Mouse (Mus musculus) forebrain, embryonic 16.5 days (tissue): ENCODE measurements at regions not wholly inside any gene's neighbourhood (a gene's known extent, or its start where the extent isn't known, plus 50 kb on each side); places are given as distances from the start of the nearest gene placed in this dataset.

ENCODE experiments used
- ATAC-seq: fragments of 200-750 bp; cut with Nextera tagmentation; 2 replicates; pipeline ENCODE4 v1.8.0; 2017; ENCODE audit warnings: mild to moderate bottlenecking, moderate library complexity
- H3K27ac ChIP-seq: fragments of 300-500 bp; sonication (generic); 2 replicates; pipeline ENCODE4 v1.5.1; 2014; ENCODE audit warnings: low read length, control low read depth
- H3K27me3 ChIP-seq: fragments of 300-500 bp; sonication (generic); replicated peaks from 2 replicates; pipeline ENCODE4 v1.6.1; 2014; ENCODE audit warnings: low read length; ENCODE audit not compliant: control insufficient read depth, insufficient read depth
- H3K36me3 ChIP-seq: fragments of 300-500 bp; sonication (generic); 2 replicates; pipeline ENCODE4 v1.6.1; 2014; ENCODE audit not compliant: control insufficient read depth, insufficient read depth
- H3K4me1 ChIP-seq: fragments of 300-500 bp; sonication (generic); replicated peaks from 2 replicates; pipeline ENCODE4 v1.6.1; 2014; ENCODE audit warnings: low read length; ENCODE audit not compliant: control insufficient read depth, insufficient read depth
- H3K4me2 ChIP-seq: fragments of 300-500 bp; sonication (generic); 2 replicates; pipeline ENCODE4 v1.6.1; 2014; ENCODE audit warnings: mild to moderate bottlenecking, low read length, control low read depth
- H3K4me3 ChIP-seq: fragments of 300-500 bp; sonication (generic); replicated peaks from 2 replicates; pipeline ENCODE4 v1.5.1; 2014; ENCODE audit warnings: mild to moderate bottlenecking, low read length, control low read depth
- H3K9ac ChIP-seq: fragments of 300-500 bp; sonication (generic); replicated peaks from 2 replicates; pipeline ENCODE4 v1.6.1; 2014; ENCODE audit warnings: low read depth, low read length, control low read depth
- H3K9me3 ChIP-seq: fragments of 300-500 bp; sonication (generic); 2 replicates; pipeline ENCODE4 v1.6.1; 2016; ENCODE audit warnings: low read length; ENCODE audit not compliant: control insufficient read depth
- WGBS: fragments of 180-500 bp; shearing (Covaris S2); extraction: QIAGEN DNeasy Blood & Tissue Kit; methylation state at CpG from one replicate; pipeline ENCODE4 v1.1.7; 2014; 5-methylcytosine and 5-hydroxymethylcytosine counted together

DNA sequence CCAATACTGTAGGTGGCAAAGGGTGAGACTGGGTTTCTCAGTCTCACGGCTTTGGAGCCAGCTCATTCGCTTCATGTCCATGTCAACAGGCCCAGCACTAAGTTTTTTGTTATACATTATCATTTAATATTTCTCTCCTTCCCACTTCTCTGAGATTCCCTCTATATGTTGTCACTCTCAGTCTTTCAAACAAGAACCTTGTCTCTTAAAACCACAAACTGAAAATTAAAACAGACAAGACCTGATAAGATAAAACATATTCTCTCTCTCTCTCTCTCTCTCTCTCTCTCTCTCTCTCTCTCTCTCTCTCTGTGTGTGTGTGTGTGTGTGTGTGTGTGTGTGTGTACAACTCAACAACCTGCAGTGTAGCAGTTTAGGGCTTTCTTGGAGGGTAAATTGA is 295.2 kb upstream of the Nrxn1 start:
- H3K36me3 ChIP-seq = no peaks in the 10 kb centered on the region
- H3K4me3 ChIP-seq = no peak overlapping the region
- ATAC-seq = no peak
- 92% methylated on average over 2 of the region's 2 CpGs for WGBS
- H3K4me1 ChIP-seq = no peaks in the 10 kb centered on the region
- no peak overlapping the region for H3K9ac ChIP-seq
- no peak overlapping the region for H3K27ac ChIP-seq
- H3K9me3 ChIP-seq = no peaks in the 10 kb centered on the region
- H3K27me3 ChIP-seq = no peaks in the 10 kb centered on the region
- H3K4me2 ChIP-seq = no peak overlapping the region

DNA sequence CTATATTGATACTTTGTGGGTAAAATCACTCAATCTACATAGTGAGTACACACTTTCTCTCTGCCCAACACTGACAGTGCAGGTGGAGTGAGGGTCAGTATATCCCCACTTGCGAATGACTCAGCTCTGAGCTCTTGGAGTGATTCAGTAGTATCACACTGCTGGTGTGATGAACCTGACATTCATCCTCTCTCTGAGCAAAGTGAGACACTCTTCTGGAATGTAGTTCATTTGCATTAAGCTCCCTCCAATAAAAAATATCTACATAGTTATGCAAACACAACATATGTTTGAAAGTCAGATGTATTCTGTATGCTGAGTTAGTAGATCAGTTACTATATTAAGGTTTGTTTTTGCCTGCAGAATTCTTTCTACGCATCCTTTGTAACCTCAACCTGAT is 293.1 kb upstream of the Nrxn1 start:
- H3K9ac ChIP-seq = no peak overlapping the region
- WGBS = 84% methylated on average over 2 of the region's 2 CpGs
- no peak for ATAC-seq
- H3K9me3 ChIP-seq = no peaks in the 10 kb centered on the region
- no peaks in the 10 kb centered on the region for H3K27me3 ChIP-seq
- no peak overlapping the region for H3K27ac ChIP-seq
- no peaks in the 10 kb centered on the region for H3K4me1 ChIP-seq
- no peak overlapping the region for H3K4me2 ChIP-seq
- H3K36me3 ChIP-seq = no peaks in the 10 kb centered on the region
- H3K4me3 ChIP-seq = no peak overlapping the region

DNA sequence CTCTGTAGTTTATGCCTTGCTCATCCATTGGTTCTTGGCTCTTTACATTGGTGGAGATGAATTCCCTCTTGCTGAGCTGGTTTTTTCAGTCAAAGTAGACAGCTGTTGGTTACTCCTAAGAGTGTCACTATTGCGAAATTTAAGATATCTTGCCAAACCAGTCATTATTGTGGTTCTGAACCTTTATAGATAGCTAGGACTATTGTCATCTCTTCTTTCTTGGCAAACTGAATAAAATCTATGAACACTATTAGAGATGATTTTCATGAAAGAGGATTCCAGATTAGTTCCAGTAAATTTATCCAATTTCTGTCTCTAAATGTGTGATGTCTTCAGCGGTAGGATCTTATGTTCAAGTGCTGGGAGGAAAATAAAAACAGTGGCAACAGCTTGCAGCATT is 275.3 kb upstream of the Nrxn1 start:
- no peak overlapping the region for H3K9ac ChIP-seq
- 89% methylated on average over 2 of the region's 2 CpGs for WGBS
- no peaks in the 10 kb centered on the region for H3K9me3 ChIP-seq
- H3K27me3 ChIP-seq = no peaks in the 10 kb centered on the region
- H3K4me1 ChIP-seq = no peaks in the 10 kb centered on the region
- no peak overlapping the region for H3K4me2 ChIP-seq
- no peak overlapping the region for H3K27ac ChIP-seq
- H3K36me3 ChIP-seq = no peaks in the 10 kb centered on the region
- H3K4me3 ChIP-seq = no peak overlapping the region
- no peak for ATAC-seq

DNA sequence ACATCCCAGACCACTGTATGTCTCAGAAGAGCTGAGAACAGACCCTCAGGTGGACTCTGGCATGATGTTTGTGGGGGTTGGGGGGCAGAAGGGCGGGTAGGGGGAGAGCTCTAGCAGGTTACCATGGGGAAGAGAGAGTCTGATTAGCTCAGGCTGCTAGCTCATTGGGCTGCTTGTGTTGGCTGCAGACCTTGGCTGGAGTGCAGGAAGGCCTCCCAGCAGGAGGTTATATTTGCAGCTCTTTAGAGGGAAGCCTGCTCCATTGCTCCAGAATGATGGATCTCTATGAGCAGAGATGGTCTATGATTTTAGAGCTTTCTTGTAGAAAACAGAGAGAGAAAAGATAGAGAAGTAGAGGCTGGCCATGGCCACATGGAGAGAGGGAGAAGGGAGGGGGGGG is 268.4 kb upstream of the Nrxn1 start:
- no peak overlapping the region for H3K4me2 ChIP-seq
- 58% methylated on average over 1 of the region's 1 CpGs for WGBS
- no peaks in the 10 kb centered on the region for H3K36me3 ChIP-seq
- no peaks in the 10 kb centered on the region for H3K4me1 ChIP-seq
- ATAC-seq = no peak
- H3K9me3 ChIP-seq = no peaks in the 10 kb centered on the region
- no peak overlapping the region for H3K4me3 ChIP-seq
- H3K9ac ChIP-seq = no peak overlapping the region
- H3K27ac ChIP-seq = no peak overlapping the region
- no peaks in the 10 kb centered on the region for H3K27me3 ChIP-seq

DNA sequence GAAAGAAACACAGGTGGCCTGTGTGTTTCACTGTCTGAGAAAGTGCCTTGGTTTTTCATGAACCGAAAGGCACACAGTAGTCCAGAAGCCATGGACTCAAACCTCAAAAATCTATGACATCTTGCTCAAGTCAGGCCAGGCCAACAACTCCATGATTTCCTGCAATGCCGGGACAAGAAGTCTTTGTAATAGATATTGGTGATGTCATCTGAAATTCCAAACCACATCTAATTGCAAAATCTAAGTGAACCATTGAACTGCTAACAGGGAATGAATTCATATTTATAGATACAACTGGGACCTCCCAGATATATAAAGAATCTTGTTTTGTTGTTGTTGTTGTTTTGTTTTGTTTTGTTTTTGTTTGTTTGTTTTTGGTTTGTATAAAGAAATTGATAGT is 259.2 kb upstream of the Nrxn1 start:
- Histone ChIP-seq H3K9me3 (no peaks in the 10 kb centered on the region), H3K36me3 (no peaks in the 10 kb centered on the region), H3K9ac (no peak overlapping the region), H3K27me3 (no peaks in the 10 kb centered on the region), H3K4me3 (no peak overlapping the region), H3K4me1 (no peaks in the 10 kb centered on the region), H3K27ac (no peak overlapping the region), H3K4me2 (no peak overlapping the region)
- WGBS = 66% methylated on average over 2 of the region's 2 CpGs
- ATAC-seq = no peak

DNA sequence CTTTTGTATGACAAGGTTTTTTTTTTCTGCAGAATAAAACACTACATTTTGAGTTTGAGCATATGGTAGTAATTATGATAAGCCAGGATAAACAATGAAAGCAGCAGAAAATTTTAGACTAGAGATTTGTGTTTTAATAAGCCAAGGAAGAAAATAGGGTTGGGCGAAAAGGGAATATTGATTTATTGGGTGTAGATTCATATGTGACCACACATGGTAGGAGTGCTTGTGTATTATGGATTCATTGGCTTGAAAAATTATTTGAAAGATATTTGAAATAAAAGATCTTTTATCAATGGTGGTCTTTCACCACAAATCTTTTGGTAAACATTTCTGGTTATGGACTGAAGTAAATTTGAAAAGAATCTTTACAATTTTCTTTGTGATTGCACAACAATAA is 244.0 kb upstream of the Nrxn1 start:
- H3K36me3 ChIP-seq = no peaks in the 10 kb centered on the region
- no peaks in the 10 kb centered on the region for H3K9me3 ChIP-seq
- H3K4me2 ChIP-seq = no peak overlapping the region
- ATAC-seq = no peak
- H3K9ac ChIP-seq = no peak overlapping the region
- no peaks in the 10 kb centered on the region for H3K4me1 ChIP-seq
- H3K27ac ChIP-seq = no peak overlapping the region
- no peak overlapping the region for H3K4me3 ChIP-seq
- no peaks in the 10 kb centered on the region for H3K27me3 ChIP-seq
- WGBS = 96% methylated on average over 1 of the region's 1 CpGs

DNA sequence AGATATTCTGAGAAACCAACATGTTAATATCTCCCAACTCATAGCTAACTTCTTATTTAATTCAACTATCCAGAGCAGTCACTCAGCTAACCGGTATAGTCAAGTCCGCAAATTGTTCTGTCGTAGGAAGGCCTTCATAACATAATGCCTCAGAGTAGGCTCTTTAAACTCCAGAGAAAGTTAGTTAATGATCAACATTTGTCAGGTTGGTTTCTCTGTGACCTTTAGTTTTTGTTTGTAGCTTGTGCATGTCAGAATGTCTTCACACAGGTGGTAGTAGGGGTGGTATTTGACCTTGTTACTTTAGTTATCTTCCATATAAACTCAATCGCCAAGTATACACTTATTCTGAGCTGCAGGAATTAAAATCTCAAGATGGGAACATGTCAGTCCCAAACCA is 240.9 kb upstream of the Nrxn1 start:
- ATAC-seq = no peak
- Histone ChIP-seq H3K4me3 (no peak overlapping the region), H3K27me3 (no peaks in the 10 kb centered on the region), H3K4me1 (no peaks in the 10 kb centered on the region), H3K36me3 (no peaks in the 10 kb centered on the region), H3K4me2 (no peak overlapping the region), H3K27ac (no peak overlapping the region), H3K9ac (no peak overlapping the region), H3K9me3 (no peaks in the 10 kb centered on the region)
- WGBS = 96% methylated on average over 4 of the region's 4 CpGs

DNA sequence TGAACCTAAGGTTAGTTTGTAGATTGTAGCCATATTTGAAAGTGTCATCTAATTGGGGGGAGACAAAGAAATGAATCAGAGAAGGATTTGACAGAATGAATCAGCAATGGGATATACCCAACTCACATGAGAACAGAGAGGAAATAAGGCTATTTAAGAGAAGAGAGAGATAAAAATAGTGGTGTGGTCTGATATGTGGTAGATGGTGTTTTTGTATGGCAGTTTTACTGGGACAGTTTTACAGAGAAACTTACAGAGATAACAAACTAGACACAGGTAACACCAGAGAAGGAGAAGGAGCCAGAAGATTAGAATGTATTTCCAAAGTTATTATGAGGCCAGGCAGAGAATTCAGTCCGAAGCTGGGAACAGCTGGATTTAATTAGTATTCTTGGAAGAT is 240.3 kb upstream of the Nrxn1 start:
- no peak overlapping the region for H3K27ac ChIP-seq
- H3K4me3 ChIP-seq = no peak overlapping the region
- H3K36me3 ChIP-seq = no peaks in the 10 kb centered on the region
- no peak overlapping the region for H3K9ac ChIP-seq
- H3K4me1 ChIP-seq = no peaks in the 10 kb centered on the region
- 90% methylated on average over 1 of the region's 1 CpGs for WGBS
- ATAC-seq = no peak
- no peaks in the 10 kb centered on the region for H3K9me3 ChIP-seq
- no peak overlapping the region for H3K4me2 ChIP-seq
- no peaks in the 10 kb centered on the region for H3K27me3 ChIP-seq

DNA sequence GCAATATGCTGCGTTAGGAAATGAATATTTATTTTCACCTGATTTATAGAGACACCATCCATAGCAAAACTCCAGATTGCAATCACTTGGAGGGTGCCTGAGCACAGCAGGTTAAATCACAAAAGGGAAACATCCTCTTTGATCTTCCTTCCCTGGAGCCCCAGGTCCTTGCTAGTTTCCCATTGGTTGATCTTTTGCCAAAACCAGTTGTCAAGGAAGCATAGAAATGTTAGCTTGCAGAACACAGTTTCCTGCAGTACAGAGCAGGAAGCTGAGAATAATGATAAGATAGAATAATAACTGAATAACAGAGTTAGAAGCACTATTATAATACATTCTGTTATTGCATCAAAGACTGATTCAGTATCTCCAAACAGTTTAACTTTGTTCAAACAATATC is 231.5 kb upstream of the Nrxn1 start:
- Histone ChIP-seq H3K27me3 (no peaks in the 10 kb centered on the region), H3K36me3 (no peaks in the 10 kb centered on the region), H3K4me2 (no peak overlapping the region), H3K27ac (no peak overlapping the region), H3K9ac (no peak overlapping the region), H3K9me3 (no peaks in the 10 kb centered on the region), H3K4me1 (no peaks in the 10 kb centered on the region), H3K4me3 (no peak overlapping the region)
- ATAC-seq = no peak
- WGBS = 74% methylated on average over 1 of the region's 1 CpGs

DNA sequence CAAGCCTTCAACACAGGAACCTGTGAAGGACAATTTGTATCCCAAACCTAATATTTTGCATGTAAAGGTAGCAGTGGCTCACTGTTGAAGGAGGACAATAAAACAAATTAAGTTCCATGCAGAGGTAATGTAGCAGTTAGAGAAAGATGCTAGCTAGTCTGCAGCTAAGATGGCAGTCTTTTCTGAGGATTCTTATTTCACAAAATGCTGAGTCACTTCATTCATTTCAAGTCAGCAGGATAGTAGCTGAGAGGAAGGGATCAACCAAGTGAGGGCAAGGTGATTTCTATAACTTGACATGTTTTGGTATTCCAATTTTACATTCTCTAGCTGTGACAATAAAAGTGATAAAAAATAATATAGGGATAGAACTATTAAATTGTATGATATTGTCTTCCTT is 194.0 kb upstream of the Nrxn1 start:
- H3K27ac ChIP-seq = no peak overlapping the region
- H3K27me3 ChIP-seq = no peaks in the 10 kb centered on the region
- no peaks in the 10 kb centered on the region for H3K9me3 ChIP-seq
- H3K4me2 ChIP-seq = no peak overlapping the region
- no peaks in the 10 kb centered on the region for H3K36me3 ChIP-seq
- H3K4me1 ChIP-seq = no peaks in the 10 kb centered on the region
- ATAC-seq = no peak
- no peak overlapping the region for H3K4me3 ChIP-seq
- H3K9ac ChIP-seq = no peak overlapping the region
